In the genomic region with DNA sequence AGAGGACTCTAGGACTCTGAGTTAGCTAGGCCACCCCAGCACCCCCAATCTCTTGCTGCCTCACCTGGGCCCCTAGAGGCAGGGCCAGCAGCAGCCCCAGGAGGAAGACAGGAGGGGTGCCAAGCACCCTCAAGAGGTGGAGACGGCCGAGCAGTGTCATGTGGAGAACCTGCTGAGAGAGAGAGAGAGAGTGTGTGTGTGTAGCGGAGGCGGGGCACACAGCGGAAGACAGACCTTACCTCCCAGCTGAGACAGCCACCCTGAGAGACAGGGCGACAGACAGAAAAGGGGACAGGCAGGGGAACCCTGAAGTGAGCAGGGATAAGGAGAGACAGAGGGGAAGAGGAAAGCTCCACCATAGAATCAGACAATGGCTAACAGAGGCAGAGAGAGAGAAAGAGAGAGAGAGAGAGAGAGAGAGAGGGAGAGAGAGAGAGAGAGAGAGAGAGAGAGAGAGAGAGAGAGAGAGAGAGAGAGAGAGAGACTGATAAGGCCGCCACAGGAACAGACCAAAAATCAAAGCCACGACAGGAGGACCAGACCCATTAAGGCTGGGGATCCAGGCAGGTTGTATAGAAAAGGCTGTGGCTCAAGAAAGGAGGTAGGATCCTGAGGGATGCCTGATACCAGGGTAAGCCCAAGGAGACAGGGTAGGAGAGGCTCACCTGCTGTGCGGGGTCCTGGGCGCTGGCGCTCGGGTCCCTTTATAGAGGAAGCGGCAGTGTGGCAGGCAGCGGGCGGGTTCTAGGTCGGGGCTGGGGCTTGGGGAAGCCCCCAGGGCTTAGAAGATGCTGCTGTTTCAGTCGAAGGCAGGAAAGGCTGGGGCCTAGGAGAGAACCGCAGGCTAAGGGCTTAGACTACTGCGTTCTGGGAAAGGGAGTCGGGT, we compare ENCODE assay signal across 11 mouse cellular contexts. TPM values are rescaled to one million over a fixed set of nuclear protein-coding genes. Genes with fewer than 3 reads are reported as not detected.
DNase-seq lines count a peak whose midpoint lies in the region; ATAC-seq and TF ChIP-seq lines count a peak whose summit lies in the region.
"Had no signal": no experiment of that assay in that cellular context is flagged by ENCODE, and none has a peak within 500 bp of the region (broad histone marks: within the 10 kb centered on the region; RNA-seq: fewer than 3 reads in every experiment).

Gene Lta, minus strand, starts transcription at position 858 of the 886 bp plus-strand sequence.

- dilution Hi-C loops in CH12.LX (cut with MboI; ENCODE audit: extremely low pct_ligation_motif_present, extremely low pct_unique_long_range_greater_than_20kb, low sequenced_read_pairs): no loop called here

- no peak; the same call in 1 of the 2 replicates for TF ChIP-seq POLR2A in CH12.LX (IDR thresholded peaks at IDR 0.05; ENCODE audit: low read depth, low read length)

- no peak within 1 kb of the TSS for H3K27ac ChIP-seq in intestine, embryonic 16.5 days (ENCODE audit: low read length)
- H3K27ac ChIP-seq in intestine, postnatal 0 days (ENCODE audit: low read depth, low read length): no peak within 1 kb of the TSS
- peak within 1 kb of the TSS; percentile 16; the same call in 1 of the 2 replicates for H3K27ac ChIP-seq in CH12.LX (ENCODE audit: insufficient read depth, low read depth)
- H3K27ac ChIP-seq in hindbrain, embryonic 14.5 days: no peak within 1 kb of the TSS
- H3K27ac ChIP-seq in stomach, postnatal 0 days (replicated peaks): no peak within 1 kb of the TSS
- H3K27ac ChIP-seq: forebrain, embryonic 13.5 days; limb, embryonic 12.5 days had no signal

- no peak within 1 kb of the TSS for H3K4me3 ChIP-seq in intestine, embryonic 16.5 days (ENCODE audit: low read length)
- H3K4me3 ChIP-seq in intestine, postnatal 0 days (ENCODE audit: low read depth, low read length): no peak within 1 kb of the TSS
- peak within 1 kb of the TSS; percentile 18 to 51 (median 38) for H3K4me3 ChIP-seq in CH12.LX (replicated peaks in 1 of 3; ENCODE audit: low read depth in 2 of 3, low read length in 2 of 3, poor library complexity in 1 of 3)
- H3K4me3 ChIP-seq in hindbrain, embryonic 14.5 days (replicated peaks; ENCODE audit: low read length): no peak within 1 kb of the TSS
- no peak within 1 kb of the TSS for H3K4me3 ChIP-seq in stomach, postnatal 0 days (ENCODE audit: low read depth, low read length)
- H3K4me3 ChIP-seq: forebrain, embryonic 13.5 days; limb, embryonic 12.5 days had no signal

- in situ Hi-C loops in CH12.LX (cut with MboI; ENCODE audit: low pct_ligation_motif_present, low pct_unique_long_range_greater_than_20kb, low sequenced_read_pairs): no loop called here

- TF ChIP-seq CTCF in intestine, postnatal 0 days (IDR thresholded peaks at IDR 0.05; ENCODE audit: low read depth): no peak
- no peak for TF ChIP-seq CTCF in CH12.LX (conservative IDR thresholded peaks at IDR 0.05 in 1 of 2, IDR thresholded peaks at IDR 0.05 in 1 of 2; ENCODE audit: low read depth in 2 of 2, low read length in 2 of 2)
- no peak for TF ChIP-seq CTCF in stomach, postnatal 0 days (IDR thresholded peaks at IDR 0.05; ENCODE audit: low read depth)

- H3K27me3 ChIP-seq in intestine, embryonic 16.5 days (replicated peaks; ENCODE audit: control insufficient read depth, insufficient read depth, low read length): peaks cover 22% of the 10 kb centered on the region
- H3K27me3 ChIP-seq in intestine, postnatal 0 days (replicated peaks; ENCODE audit: control insufficient read depth, insufficient read depth, low read length): peaks cover 16% of the 10 kb centered on the region
- no peaks in the 10 kb centered on the region for H3K27me3 ChIP-seq in CH12.LX (replicated peaks)
- H3K27me3 ChIP-seq in hindbrain, embryonic 14.5 days (ENCODE audit: control insufficient read depth, insufficient read depth, low read length): peaks cover 7% of the 10 kb centered on the region; the same call in 1 of the 2 replicates
- H3K27me3 ChIP-seq in stomach, postnatal 0 days (ENCODE audit: control insufficient read depth, insufficient read depth, low read length): no peaks in the 10 kb centered on the region; the same call in 1 of the 2 replicates

- H3K79me2 ChIP-seq in CH12.LX (replicated peaks; ENCODE audit: control insufficient read depth, extremely low read depth, insufficient read depth, poor library complexity, severe bottlenecking): peaks cover 18% of the 10 kb centered on the region

- H3K4me1 ChIP-seq in intestine, embryonic 16.5 days (ENCODE audit: control insufficient read depth, insufficient read depth, low read length): no peaks in the 10 kb centered on the region
- no peaks in the 10 kb centered on the region for H3K4me1 ChIP-seq in intestine, postnatal 0 days (replicated peaks; ENCODE audit: control insufficient read depth, insufficient read depth, low read length)
- H3K4me1 ChIP-seq in CH12.LX (ENCODE audit: control insufficient read depth in 1 of 2, insufficient read depth in 2 of 2): peaks cover 21 to 72% of the 10 kb centered on the region in 2 experiments
- H3K4me1 ChIP-seq in hindbrain, embryonic 14.5 days (replicated peaks; ENCODE audit: control insufficient read depth, insufficient read depth, low read length): no peaks in the 10 kb centered on the region
- H3K4me1 ChIP-seq in stomach, postnatal 0 days (replicated peaks; ENCODE audit: control insufficient read depth, insufficient read depth): no peaks in the 10 kb centered on the region
- H3K4me1 ChIP-seq: forebrain, embryonic 13.5 days had no signal

- H3K36me3 ChIP-seq in intestine, embryonic 16.5 days (ENCODE audit: control insufficient read depth, insufficient read depth, low read length): no peaks in the 10 kb centered on the region
- no peaks in the 10 kb centered on the region for H3K36me3 ChIP-seq in intestine, postnatal 0 days (ENCODE audit: control insufficient read depth, insufficient read depth)
- peaks cover 3 to 7% of the 10 kb centered on the region in 2 experiments for H3K36me3 ChIP-seq in CH12.LX (replicated peaks in 1 of 2; ENCODE audit: control insufficient read depth in 1 of 2, insufficient read depth in 1 of 2, low read length in 1 of 2)
- H3K36me3 ChIP-seq in hindbrain, embryonic 14.5 days (replicated peaks; ENCODE audit: control insufficient read depth, insufficient read depth): no peaks in the 10 kb centered on the region
- no peaks in the 10 kb centered on the region for H3K36me3 ChIP-seq in stomach, postnatal 0 days (ENCODE audit: control insufficient read depth, insufficient read depth, low read length)
- H3K36me3 ChIP-seq: limb, embryonic 12.5 days had no signal

- TF ChIP-seq RAD21 in CH12.LX (IDR thresholded peaks at IDR 0.05; ENCODE audit: low read depth, low read length): no peak

- no peaks in the 10 kb centered on the region for H3K9me3 ChIP-seq in intestine, embryonic 16.5 days (ENCODE audit: control insufficient read depth, low read length)
- H3K9me3 ChIP-seq in intestine, postnatal 0 days (ENCODE audit: control insufficient read depth): no peaks in the 10 kb centered on the region
- H3K9me3 ChIP-seq in CH12.LX (replicated peaks; ENCODE audit: low read length): no peaks in the 10 kb centered on the region
- H3K9me3 ChIP-seq in hindbrain, embryonic 14.5 days (ENCODE audit: control insufficient read depth, low read length): no peaks in the 10 kb centered on the region
- no peaks in the 10 kb centered on the region for H3K9me3 ChIP-seq in stomach, postnatal 0 days (ENCODE audit: control insufficient read depth, low read length)
- H3K9me3 ChIP-seq: forebrain, embryonic 13.5 days; limb, embryonic 12.5 days had no signal

- 0 out of 2 replicates have a peak within 1 kb of the TSS, but pooled peaks have one; percentile 37 for H3K9ac ChIP-seq in intestine, embryonic 16.5 days (ENCODE audit: low read depth, low read length)
- H3K9ac ChIP-seq in intestine, postnatal 0 days (ENCODE audit: low read depth, low read length): no peak within 1 kb of the TSS
- H3K9ac ChIP-seq in CH12.LX (ENCODE audit: insufficient read depth, low read depth): peak within 1 kb of the TSS; percentile 1; the same call in 1 of the 2 replicates
- 0 out of 2 replicates have a peak within 1 kb of the TSS, but pooled peaks have one; percentile 11 for H3K9ac ChIP-seq in hindbrain, embryonic 14.5 days
- H3K9ac ChIP-seq in stomach, postnatal 0 days (ENCODE audit: low read length): no peak within 1 kb of the TSS
- H3K9ac ChIP-seq: forebrain, embryonic 13.5 days; limb, embryonic 12.5 days had no signal

- peak; percentile 69 for DNase-seq in CH12.LX (ENCODE audit: extremely low read depth)
- no peak for DNase-seq in hindbrain, embryonic 14.5 days (ENCODE audit: low spot score)
- no peak for DNase-seq in stomach, postnatal 0 days (ENCODE audit: low spot score)
- DNase-seq in cerebellum, postnatal 14 days: no peak
- no peak for DNase-seq in adrenal gland, postnatal 36 days
- DNase-seq: kidney, postnatal 4 days had no signal

- no peak; the same call in 1 of the 2 replicates for TF ChIP-seq EP300 in CH12.LX (IDR thresholded peaks at IDR 0.05; ENCODE audit: low read length)
- TF ChIP-seq EP300 in stomach, postnatal 0 days (optimal IDR thresholded peaks at IDR 0.05): no peak

- no peak within 1 kb of the TSS for H3K4me2 ChIP-seq in intestine, embryonic 16.5 days (ENCODE audit: low read depth, low read length)
- H3K4me2 ChIP-seq in intestine, postnatal 0 days (replicated peaks; ENCODE audit: low read depth): no peak within 1 kb of the TSS
- H3K4me2 ChIP-seq in CH12.LX (ENCODE audit: insufficient read depth, low read depth, poor library complexity, severe bottlenecking): peak within 1 kb of the TSS; percentile 23
- no peak within 1 kb of the TSS for H3K4me2 ChIP-seq in hindbrain, embryonic 14.5 days (replicated peaks)
- no peak within 1 kb of the TSS for H3K4me2 ChIP-seq in stomach, postnatal 0 days (replicated peaks; ENCODE audit: low read depth)
- H3K4me2 ChIP-seq: forebrain, embryonic 13.5 days; limb, embryonic 12.5 days had no signal

- WGBS in intestine, embryonic 16.5 days: 39% methylated on average over 20 of the region's 20 CpGs
- 46% methylated on average over 20 of the region's 20 CpGs for WGBS in intestine, postnatal 0 days
- 36% methylated on average over 20 of the region's 20 CpGs for WGBS in hindbrain, embryonic 14.5 days
- WGBS in stomach, postnatal 0 days: 36% methylated on average over 20 of the region's 20 CpGs

- no peak for ATAC-seq in intestine, embryonic 16.5 days
- ATAC-seq in intestine, postnatal 0 days: no peak
- ATAC-seq in hindbrain, embryonic 14.5 days (ENCODE audit: low FRiP score): no peak
- ATAC-seq in stomach, postnatal 0 days (ENCODE audit: low FRiP score, low TSS enrichment): peak; percentile 14; the same call in 1 of the 2 replicates
- no peak for ATAC-seq in granulocyte monocyte progenitor cell, adult 5-6 weeks (replicated peaks; ENCODE audit: poor library complexity, severe bottlenecking)
- ATAC-seq: forebrain, embryonic 13.5 days had no signal

RNA-seq across cellular contexts. Expression of gene Lta, which starts in this region (rescaled TPM):
- polyA plus RNA-seq in intestine, embryonic 16.5 days (2015; fragmentation: Nextera tagmentation; extraction: Ambion mirVana): 0.99 and 1.2 TPM in 2 replicates
- polyA plus RNA-seq in intestine, postnatal 0 days (2015; fragmentation: Nextera tagmentation; extraction: Ambion mirVana): 0.10 and 0.42 TPM in 2 replicates
- total RNA-seq in CH12.LX (2012; rRNA removed) (8.9 and 13.4 TPM in 2 replicates), CH12.LX (2014; rRNA removed) (18.9 and 19.6 TPM in 2 replicates)
- 50.4 and 53.0 TPM in 2 replicates for polyA plus RNA-seq in CH12.LX (2012; ENCODE audit: insufficient read length, low read depth)
- polyA plus RNA-seq in hindbrain, embryonic 14.5 days (2014; fragmentation: Nextera tagmentation; extraction: Ambion mirVana): 0.23 and 0.55 TPM in 2 replicates
- polyA plus RNA-seq in stomach, postnatal 0 days (2015; fragmentation: Nextera tagmentation; extraction: Ambion mirVana): 0.11 and 0.16 TPM in 2 replicates
- total RNA-seq in adrenal gland, postnatal 36 days (2021): under 1 TPM; 0.36 to 0.40 TPM
- not detected in 2 replicates for total RNA-seq in granulocyte monocyte progenitor cell, adult 5-6 weeks (2014; fragmentation: Nextera tagmentation)
- total RNA-seq in granulocyte monocyte progenitor cell, adult 5-6 weeks (2017): not detected in 2 replicates
- polyA plus RNA-seq: forebrain, embryonic 13.5 days; limb, embryonic 12.5 days had no signal

Comparison
In these comparisons a context has a peak if more than half of its experiments do, and no peak if none do; other contexts are left out.
1. RNA of gene Lta (total RNA-seq): 8.9 to 19.6 TPM in CH12.LX; 0.36 to 0.40 TPM in adrenal gland, postnatal 36 days and not detected in granulocyte monocyte progenitor cell, adult 5-6 weeks; every median in the first group is over 4 times any median in the second.
2. RNA of gene Lta (polyA plus RNA-seq): 50.4 to 53.0 TPM in CH12.LX; 0.99 to 1.2 TPM in intestine, embryonic 16.5 days, 0.23 to 0.55 TPM in hindbrain, embryonic 14.5 days, 0.11 to 0.16 TPM in stomach, postnatal 0 days and 0.10 to 0.42 TPM in intestine, postnatal 0 days; every median in the first group is over 10 times any median in the second.
3. H3K9ac ChIP-seq: peak in intestine, embryonic 16.5 days (single experiment), CH12.LX (single experiment) and hindbrain, embryonic 14.5 days (single experiment); none in intestine, postnatal 0 days (single experiment) and stomach, postnatal 0 days (single experiment).
4. Peak in ATAC-seq in stomach, postnatal 0 days; RNA of the gene not detected or under 1 TPM.
5. H3K4me3 ChIP-seq: peak in CH12.LX (3 of 3); none in intestine, embryonic 16.5 days (single experiment), intestine, postnatal 0 days (single experiment), hindbrain, embryonic 14.5 days (single experiment) and stomach, postnatal 0 days (single experiment).